Mouse (Mus musculus) kidney, adult 11 months (tissue): ENCODE measurements around the gene Strip2.
A peak's percentile ranks its signal among the peaks of the same experiment; 100 is the strongest.

ENCODE experiments used
- DNase-seq: peaks from one replicate; pipeline ENCODE4 v3.0.0; 2022

The Strip2 gene

DNA sequence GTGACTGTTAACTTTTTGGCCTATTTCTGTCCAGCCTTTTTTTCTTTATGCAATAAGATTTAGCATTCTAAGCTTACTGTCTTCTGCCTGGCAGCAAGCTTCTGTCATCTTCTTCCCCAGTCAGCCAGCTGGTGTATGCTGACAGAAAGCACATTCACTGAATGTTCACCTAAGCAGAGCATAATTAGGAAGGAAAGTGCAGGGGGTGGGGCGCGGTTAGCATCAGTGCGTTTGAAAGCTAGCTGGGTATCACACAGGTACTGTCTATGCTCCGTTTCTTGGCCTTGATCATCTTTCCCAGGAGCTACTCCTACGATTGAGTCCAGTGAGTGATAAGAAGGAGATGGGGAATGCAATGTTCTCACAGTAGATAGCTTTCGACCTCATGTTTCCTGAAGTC is 13.9 kb downstream of the Strip2 start:
- no peak for DNase-seq

DNA sequence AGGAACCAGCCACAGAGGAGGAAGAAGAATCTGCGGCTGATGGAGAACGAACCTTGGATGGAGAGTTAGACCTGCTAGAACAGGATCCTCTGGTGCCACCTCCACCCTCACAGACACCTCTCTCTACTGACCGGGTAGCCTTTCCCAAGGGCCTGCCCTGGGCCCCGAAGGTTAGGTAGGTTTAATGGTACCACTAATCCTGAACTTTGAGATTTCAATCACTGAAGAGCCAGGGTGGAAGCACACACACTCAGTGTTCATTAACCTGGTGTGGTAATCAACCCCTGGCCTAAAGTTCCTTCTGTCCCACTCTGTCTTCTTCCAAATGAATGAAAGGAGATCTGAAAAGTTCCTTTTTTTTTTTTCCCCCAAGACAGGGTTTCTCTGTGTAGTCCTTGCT is 14.4 kb downstream of the Strip2 start:
- DNase-seq = peak; percentile 12

DNA sequence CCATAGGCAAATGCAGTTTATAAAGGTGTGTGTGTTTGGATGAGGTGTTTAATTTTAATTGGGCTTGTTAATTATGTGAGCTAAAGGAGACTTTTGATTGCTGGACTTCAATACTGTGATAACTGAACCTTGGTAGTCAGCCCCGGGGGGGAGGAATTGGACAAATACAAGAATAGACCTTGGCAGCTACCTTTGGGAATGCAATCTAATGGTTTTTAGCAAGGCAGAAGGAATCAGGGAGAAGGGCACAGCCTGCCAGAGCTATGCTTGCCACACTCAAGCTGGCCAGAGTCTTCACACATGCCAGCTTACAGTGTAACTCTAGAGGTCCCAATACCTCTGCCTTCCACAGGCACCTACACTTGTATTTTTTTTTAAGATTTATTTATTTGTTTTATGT is 18.9 kb downstream of the Strip2 start:
- peak; percentile 30 for DNase-seq

DNA sequence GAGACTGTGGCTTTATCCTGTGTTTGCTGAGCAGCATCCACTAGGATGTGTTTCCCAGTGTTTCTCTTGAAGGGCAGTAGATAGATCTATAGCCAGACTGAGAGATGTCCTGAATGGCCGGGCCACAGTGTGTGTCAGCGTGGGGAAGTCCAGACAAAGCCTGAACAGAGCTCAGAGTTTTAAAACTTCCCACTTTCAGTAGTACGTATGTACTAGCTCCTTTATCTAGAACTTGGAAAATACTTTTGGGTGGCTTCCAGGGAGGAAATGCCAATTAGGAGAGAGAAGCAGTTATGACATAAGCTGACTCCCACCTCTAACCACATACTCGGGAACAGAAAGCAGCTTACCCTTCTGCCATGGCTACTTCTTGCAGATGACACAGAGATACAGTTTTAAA is 23.6 kb downstream of the Strip2 start:
- DNase-seq = no peak

DNA sequence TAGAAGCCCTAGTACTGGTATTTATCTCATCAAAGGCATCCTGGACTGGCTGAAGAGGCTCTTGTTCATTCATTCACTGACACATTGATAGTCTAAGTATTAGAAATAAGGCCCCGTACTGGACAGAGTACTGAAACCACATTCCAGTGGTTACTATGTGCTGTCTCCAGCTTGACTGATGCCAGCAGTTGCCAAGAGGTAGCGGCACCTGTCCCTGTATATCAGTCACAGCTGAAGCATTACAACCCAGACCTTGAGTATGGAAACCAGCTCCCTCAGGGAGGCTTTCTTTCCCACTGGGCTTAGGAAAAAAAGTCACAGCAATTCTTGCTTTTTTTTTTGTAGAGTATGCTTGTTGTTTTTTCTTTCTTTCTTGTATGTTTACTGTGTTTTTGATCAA is 24.2 kb downstream of the Strip2 start:
- no peak for DNase-seq

DNA sequence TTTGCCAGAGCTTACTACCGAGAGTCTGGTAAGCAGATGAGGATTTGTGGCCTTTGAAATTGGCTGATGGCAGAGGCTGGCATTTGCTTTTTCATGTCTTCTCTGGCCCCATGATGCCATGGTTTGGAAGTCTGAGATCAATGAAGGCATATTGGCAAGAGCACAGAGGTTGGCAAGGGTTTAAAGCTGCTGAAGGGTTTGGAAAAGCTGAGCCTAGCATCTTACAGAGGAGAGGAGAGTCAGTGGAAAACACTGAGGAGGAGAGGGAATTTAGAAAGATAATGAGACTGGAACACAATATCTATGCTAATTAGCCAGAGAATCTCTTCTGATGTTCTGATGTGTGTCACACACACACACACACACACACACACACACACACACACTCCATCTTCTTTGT is 27.7 kb downstream of the Strip2 start:
- no peak for DNase-seq

DNA sequence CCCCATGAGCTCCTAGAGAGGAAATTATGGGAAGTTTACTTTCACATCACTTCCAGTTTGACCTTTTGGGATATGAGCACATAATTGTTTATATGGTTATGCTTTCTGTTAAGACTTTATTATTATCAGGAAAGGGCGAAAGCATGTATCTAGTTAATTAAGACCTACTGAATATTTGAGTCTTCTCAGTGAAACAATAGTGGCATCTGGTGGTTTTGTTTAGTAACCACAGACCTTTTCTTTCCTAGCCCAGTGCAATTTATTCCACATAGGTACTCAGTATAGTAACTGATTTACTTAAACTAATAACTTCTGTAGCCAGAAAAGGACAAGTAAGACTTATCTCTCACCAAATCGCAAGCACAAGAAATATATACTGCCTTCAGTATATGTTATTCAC is 29.8 kb downstream of the Strip2 start:
- no peak for DNase-seq

DNA sequence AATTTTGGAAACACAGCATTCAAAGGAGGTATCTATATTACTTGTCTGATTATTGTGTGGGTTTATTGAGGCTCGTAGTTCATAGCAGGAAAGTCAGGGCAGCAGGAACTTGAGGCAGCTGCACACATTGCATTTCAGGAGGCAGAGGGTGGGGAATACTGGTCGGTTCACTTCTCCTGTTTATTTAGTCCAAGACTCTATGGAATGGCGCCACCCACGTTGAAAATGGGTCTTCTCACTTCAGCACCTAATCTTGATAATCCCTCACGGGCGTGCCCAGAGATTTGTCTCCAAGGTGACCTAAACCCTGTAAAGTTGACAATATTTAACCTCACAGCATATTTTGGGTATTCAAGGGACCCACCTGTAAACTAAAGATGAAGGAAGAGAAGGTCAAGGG is 31.0 kb downstream of the Strip2 start:
- DNase-seq = peak; percentile 48

DNA sequence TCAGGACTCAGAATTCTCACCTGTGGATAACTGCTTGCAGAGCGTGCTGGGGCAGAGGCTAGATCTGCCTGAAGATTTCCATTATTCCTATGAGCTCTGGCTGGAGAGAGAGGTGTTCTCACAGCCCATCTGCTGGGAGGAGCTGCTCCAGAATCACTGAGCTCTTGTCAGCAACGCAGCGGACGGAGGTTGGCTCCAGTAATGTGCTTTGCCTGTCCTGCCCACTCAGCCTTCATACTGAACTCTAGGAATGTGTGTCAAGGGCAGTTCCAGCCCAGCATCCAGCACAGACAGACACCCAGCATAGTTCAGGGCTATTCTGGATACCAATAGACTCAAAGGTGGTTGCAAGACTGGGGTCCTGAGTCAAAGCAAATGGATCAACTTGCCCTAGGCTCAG is 39.9 kb downstream of the Strip2 start:
- DNase-seq = no peak

DNA sequence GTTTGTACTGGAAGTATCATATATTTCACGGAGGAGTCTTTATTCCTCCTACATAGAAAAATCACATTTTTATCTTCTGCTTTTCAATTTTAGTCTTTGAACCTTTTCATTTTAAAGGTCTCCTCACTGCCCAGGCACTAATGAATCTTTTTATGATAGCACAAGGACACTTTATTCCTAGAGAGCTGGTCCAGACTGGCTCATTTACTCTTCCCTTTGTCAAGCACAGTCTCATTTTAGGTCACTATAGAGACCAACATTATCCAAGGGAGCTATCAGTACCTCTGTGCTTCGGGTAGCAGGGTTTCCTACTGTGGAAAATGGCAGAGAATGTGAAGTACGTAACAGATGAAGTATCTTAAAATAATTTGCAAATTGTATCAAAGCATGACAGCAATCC is 41.9 kb downstream of the Strip2 start:
- no peak for DNase-seq

DNA sequence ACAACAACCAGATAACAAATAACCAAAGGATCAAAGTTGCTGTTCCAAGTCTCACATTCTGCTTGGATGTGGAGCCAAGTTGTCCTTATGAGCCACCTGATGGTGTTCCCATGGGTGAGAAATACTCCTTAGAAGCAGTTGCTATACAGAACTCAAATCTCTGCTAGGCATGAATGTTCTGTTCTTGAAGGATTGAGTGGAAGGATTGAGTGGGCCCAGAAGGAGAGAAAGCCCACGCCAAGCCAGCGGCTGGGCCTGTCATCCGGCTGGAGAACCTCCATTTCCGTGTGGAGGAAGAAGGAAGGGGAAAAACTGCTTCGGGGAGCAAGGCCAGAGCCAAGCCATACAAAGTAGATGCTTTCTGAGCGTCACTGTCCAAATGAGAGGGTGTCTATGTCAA is 44.3 kb downstream of the Strip2 start:
- DNase-seq = no peak

DNA sequence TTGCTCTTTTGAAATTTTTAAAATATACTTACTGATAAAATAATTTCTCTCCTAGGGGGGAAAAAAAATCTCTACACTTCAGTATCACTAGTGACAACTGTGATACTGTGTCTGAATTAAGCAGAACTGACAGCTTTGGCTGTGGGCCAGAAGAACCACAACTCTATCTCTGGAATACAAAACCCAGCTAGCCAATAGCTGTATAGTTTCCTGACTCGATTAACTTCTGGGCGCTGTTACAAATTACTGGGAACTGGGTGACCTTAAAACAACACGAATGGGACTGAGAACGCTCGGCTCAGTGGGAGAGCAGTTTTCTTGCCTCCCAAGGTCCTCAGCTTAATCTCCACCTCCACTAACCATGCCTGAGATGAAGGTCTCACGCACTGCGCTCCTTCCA is 51.1 kb downstream of the Strip2 start:
- no peak for DNase-seq

DNA sequence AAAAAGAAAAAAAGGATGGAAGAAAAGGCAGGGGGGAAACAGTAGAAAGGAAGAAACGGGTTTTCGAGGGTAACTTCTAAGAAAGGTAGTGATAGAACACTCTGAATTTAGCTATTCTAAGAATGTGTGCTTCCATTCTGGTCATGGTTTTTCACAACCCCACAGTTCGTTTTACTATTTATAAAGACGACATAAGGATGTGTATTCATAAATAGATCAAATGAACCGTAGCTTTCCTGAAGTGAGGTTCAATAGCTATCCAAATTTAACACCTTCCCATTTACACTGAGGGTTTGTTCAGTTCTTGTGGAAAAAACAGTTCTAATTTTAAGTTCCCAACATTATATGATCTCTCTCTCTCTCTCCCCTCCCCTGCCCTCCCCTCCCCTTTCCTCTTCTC is 56.5 kb downstream of the Strip2 start:
- DNase-seq = no peak

DNA sequence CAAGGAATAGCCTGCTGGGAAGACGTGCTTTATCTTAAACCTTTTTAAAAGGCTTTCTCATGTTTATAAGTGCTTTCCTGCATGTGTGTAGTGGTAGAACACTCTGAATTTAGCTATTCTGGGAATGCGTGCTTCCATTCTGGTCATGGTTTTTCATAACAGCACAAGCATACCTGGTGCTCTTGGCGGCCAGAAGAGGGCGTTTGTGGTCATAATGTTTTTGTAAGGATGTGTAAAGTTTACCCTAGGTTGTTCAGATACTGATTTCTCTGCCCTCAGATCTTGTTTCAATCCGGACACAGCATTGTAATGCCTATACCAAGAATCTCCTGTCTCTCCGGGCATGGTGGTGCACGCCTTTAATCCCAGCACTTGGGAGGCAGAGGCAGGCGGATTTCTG is 58.0 kb downstream of the Strip2 start:
- no peak for DNase-seq

DNA sequence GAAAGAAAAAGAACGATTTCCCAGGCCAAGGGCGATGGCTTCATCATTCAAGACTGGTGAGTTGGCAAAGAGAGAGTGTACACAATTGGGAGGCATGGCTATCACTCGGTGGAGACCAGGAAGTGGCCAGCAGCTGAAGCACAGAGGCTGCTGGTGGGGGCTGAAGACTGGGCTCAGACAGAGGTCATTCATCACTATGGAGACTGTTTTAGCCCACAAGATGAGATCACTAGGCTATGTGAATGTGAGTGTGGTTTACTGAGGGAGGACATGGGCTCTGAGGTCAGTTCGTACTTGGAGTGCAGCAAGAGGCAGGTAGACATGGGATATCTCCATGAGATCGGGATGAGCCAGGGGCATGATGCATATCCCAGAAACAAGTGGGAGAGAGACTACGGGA is 63.6 kb downstream of the Strip2 start:
- no peak for DNase-seq

DNA sequence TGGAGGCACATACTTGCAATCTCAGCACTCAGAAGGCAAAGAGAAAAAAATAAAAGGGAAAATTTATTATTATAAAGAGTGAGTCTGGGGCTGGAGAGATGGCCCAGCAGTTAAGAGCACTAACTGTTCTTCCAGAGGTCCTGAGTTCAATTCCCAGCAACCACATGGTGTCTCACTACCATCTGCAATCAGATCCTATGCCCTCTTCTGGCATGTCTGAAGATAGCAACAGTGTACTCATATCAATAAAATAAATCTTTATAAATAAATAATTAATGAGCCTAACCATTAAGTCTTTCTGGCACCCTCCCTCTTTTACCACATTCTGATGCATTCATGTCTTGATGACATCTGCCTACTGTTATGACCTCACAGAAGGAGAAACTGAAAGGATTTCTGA is 65.0 kb downstream of the Strip2 start:
- DNase-seq = no peak

DNA sequence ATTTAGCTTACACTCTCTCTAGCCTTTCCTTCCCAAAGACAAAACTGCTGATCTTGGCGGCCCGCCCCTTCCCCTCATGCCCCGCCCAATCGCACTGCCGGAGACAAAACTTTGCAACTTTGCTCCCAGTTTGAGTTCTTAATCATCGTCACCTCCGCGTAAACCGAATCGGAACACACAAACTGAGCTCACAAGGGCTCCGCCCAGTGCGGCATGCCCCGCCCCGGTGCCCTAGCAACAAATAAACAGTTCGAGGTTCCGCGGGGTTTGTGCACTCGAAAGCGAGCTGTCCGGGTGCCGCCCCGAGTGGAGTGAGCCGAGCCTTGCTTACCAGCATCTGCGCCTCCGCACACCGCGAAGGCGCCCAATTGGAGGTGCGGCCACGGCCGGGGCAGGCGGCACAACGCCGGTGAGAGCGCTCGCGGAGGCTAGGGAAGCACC is 68.3 kb downstream of the Strip2 start:
- peak; percentile 88 for DNase-seq

DNA sequence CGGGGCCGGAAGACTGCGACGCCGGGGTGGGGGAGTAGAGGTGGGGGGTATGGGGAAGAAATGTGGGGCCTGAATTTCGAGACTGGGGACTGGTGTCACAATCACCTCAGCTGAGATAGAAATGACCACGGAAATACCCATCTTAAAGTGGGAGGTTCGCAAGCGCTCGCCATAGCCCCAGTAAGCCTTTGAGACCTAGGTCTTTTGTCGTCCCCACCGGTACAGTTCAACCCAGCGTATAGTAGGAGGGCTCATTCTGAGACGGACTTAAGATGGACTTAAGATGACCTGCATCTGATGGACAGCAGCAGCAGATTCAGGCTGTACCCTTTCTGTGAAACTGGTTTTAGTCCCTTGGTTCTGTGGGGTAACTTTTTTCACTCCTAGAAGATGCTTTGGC is 68.7 kb downstream of the Strip2 start:
- DNase-seq = no peak

DNA sequence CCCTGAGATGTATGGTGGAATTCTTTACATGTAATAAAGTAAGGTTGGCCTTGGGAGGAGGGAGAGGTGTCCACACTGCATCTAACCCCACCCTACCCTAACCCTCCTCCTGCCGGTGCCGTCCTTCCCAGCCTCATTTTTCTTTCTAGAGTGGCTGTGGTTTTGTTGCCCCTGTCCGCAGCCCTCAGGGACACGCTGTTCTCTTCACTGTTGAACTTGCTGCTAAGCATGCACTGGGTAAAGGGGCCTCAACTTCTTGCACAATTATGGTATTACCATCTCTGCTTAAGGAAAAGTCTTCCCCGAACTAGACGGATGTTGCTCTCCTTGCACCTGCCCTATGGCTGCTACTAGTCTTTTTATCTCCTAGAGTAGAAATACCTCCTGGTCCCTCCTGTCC is 69.2 kb downstream of the Strip2 start:
- no peak for DNase-seq

DNA sequence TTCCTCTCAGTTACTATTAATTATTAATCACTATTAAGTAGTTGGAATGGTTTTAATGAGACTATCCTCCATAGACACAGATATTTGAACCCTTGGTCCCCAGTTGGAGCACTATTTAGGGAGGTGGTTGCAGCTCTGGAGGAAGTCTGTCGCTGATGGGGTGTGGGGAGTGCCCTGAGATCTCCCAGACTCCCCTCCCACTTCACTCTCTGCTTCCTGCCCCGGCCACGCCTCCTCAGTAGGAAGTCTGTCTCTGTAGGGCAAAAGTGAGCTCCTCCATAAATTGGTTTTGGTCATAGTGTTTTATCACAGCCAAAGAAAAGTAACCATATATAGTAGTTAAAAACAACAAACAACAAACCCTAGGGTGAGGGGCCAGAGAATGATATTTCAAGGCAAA is 70.4 kb downstream of the Strip2 start:
- no peak for DNase-seq

DNA sequence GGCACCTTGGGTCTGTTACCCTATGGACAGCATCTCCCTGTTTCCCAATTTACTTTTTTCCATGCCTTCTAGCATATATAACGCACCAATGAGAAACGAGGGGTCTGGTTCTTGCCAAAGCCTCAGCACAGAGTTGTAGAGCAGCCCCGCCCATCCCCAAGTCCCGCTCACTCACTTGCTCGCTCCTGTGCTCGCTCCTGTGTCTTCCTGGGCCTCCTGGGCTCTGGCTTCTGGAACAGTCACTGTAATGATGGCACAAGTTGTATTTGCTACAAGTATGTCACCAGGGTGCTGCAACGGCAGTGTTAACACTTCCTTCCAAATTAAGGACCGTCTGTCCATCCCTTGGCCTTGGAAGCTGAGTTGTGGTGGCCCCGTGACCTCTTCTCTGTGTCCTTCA is 81.3 kb downstream of the Strip2 start:
- no peak for DNase-seq

DNA sequence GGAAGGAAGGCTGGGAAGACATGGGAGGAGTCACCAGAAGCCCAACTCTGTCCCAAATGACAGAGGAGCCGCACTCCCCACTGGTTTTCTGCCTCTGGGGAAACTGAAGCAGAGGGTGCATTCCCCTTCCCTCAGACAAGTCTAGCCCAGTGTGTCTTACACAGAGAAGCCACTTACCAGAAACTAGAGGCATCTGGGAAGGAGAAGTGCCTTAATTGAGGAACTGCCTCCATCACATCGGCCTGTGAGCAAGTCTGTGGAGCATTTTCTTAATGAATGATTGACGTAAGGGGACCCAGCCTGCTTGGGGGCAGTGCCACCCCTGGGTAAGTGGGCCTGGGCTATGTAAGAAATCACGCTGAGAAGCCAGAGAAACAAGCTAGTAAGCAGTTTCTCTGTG is 82.0 kb downstream of the Strip2 start:
- no peak for DNase-seq

DNA sequence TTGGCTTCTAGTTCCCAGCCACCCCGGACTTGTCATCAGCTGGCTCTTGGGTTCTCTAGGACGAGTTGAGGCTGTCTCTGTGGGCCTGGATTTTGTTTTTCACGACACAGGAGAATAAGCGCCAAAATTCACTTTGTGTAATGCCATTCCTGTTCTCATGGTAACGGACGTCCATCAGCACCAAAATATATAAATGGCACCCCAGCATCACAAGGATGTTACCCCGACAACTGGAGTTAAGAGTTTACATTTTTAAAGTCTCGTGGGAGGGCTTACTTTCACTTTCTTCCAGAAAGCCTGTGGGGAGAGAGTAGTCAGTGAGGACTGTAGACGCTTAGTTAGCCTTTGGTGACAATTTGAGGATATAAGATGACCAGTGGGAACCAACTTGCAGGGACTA is 85.8 kb downstream of the Strip2 start:
- no peak for DNase-seq

DNA sequence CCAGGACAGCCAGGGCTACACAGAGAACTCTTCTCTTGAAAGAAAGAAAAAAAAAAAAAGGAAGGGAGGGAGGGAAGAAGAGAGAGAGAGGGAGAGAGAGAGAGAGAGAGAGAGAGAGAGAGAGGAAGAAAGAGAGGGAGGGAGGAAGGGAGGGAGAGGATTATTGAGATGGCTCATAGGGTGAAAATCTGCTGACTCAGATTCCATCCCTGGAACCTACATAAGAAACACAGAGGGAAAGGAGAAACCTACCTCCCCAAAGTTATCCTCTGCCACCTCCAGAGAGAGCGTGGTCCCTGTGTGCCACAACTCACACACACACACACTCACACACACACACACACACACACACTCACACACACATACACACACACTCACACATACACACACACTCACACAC is 89.0 kb downstream of the Strip2 start:
- no peak for DNase-seq

DNA sequence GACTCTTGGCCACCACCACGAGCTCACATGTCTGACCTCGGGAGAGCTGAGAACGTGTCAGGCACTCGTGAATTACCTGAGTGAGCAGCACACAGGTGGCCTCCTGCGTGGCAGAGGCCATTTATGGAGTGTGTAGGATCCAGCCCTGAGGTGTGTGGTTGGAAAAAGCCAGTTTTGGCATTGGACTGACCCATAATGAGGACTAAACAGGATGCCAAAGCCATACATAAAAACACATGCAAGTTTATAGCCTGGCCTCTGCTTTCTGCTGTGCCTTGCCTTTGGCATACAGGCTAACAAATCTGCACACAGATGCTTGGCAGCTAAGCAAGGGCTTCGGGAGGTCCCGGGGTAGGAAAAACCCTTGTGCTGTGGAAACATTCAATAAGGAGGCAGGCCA is 92.4 kb downstream of the Strip2 start:
- peak; percentile 19 for DNase-seq
